Mouse (Mus musculus): ENCODE measurements around the gene Adarb2.

- TF ChIP-seq CTCF (IDR thresholded peaks at IDR 0.05) (no peak), EP300 (IDR thresholded peaks at IDR 0.05) (no peak)
Observed at GRCm38 (mm10) chr13:8457831-8458230, 255.2 kb downstream of the Adarb2 start.

Data from lung, postnatal 0 days (tissue).